Mouse (Mus musculus) ES-E14 (cell line): ENCODE measurements around the gene Gm13083. TPM values are rescaled to one million over a fixed set of nuclear protein-coding genes. Genes with fewer than 3 reads are reported as not detected.
"Not testable (repeated sequence)": the region's sequence is repeated elsewhere in the genome, so short reads cannot be mapped to it uniquely, and the experiment has no call there.

Experiments used
- DNase-seq: peaks from one replicate; pipeline ENCODE4 v3.0.0-alpha.2; 2013; ENCODE audit warnings: low read depth, low spot score
- H3K27ac ChIP-seq: 2 replicates; pipeline ENCODE4 v1.5.1; 2012; ENCODE audit warnings: low read depth, mild to moderate bottlenecking, low read length, moderate library complexity, mixed read lengths; ENCODE audit not compliant: poor library complexity, insufficient read depth, severe bottlenecking
- H3K36me3 ChIP-seq: 2 replicates; pipeline ENCODE4 v1.6.1; 2012; ENCODE audit warnings: mild to moderate bottlenecking, low read length, moderate library complexity, mixed read lengths; ENCODE audit not compliant: control insufficient read depth, poor library complexity, insufficient read depth, severe bottlenecking
- H3K4me1 ChIP-seq, 2 experiments: fragments of 150-350 bp in 1 of 2; sonication (generic) in 1 of 2; 2 replicates each; pipeline ENCODE4 v1.6.1; 2012; ENCODE audit warnings: low read length in 2 of 2, mild to moderate bottlenecking in 1 of 2, mixed read lengths in 1 of 2; ENCODE audit not compliant: control insufficient read depth in 2 of 2, insufficient read depth in 2 of 2, poor library complexity in 1 of 2
- H3K4me3 ChIP-seq, 2 experiments: fragments of 150-350 bp in 1 of 2; sonication (generic) in 1 of 2; 2 replicates each; pipeline ENCODE4 v1.5.1; 2012; ENCODE audit warnings: low read length in 2 of 2, low read depth in 1 of 2, mild to moderate bottlenecking in 1 of 2, mixed read lengths in 1 of 2; ENCODE audit not compliant: insufficient read depth in 1 of 2, poor library complexity in 1 of 2, severe bottlenecking in 1 of 2
- H3K9ac ChIP-seq: 2 replicates; pipeline ENCODE4 v1.6.1; 2012; ENCODE audit warnings: low read depth, mild to moderate bottlenecking, low read length, mixed read lengths; ENCODE audit not compliant: poor library complexity, insufficient read depth, severe bottlenecking
- H3K9me3 ChIP-seq: fragments of 150-350 bp; sonication (generic); 2 replicates; pipeline ENCODE4 v1.6.1; 2012; ENCODE audit warnings: low read depth, mild to moderate bottlenecking, low read length; ENCODE audit not compliant: control insufficient read depth, insufficient read depth
- in situ Hi-C, 2 experiments: fragments of 600-800 bp; cut with MboI; formaldehyde crosslinking; loops; one replicate each; pipeline ENCODE4 v1.15.1; 2025; ENCODE audit warnings: low sequenced_read_pairs in 2 of 2, inconsistent platforms in 1 of 2; ENCODE audit not compliant: unreplicated experiment in 2 of 2
- total RNA-seq: library from RNA; depleted of rRNA; stranded (reverse); fragments of 300-350 nt; gene quantifications from 2 replicates; pipeline ENCODE4 v1.2.3, GENCODE M21; 2012; rRNA removed

Gm13083 gene
- total RNA-seq = 0.42 and 0.67 TPM in 2 replicates

DNA sequence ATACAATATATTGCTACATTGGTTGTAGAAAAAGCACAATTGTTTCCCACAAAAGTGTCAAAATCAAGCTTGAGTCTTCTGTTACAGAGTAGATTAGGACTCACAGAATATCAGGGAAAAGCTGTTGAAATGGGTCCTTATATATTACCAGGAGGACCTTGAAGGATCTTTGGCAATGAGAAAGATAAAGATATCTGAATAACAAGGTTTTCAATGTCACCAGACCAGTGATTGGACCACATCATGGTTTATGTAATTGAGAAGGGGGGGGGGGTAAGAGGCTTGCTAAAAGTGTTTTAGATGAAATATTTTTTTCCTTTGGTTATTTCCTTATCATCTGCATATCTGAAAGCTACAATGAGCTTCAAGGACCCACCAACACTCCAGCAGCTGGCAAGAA lies at the start of gene Gm13083:
TSS of gene Gm13083 (plus strand) at position 301 of the 400 bp plus-strand sequence.
- H3K36me3 ChIP-seq, H3K9ac ChIP-seq, H3K4me1 ChIP-seq, H3K4me3 ChIP-seq, H3K27ac ChIP-seq, DNase-seq, H3K9me3 ChIP-seq: not testable (repeated sequence)
- in situ Hi-C loops = loop anchor here in 1 of 2 experiments (5.0 kb wide), 1 partner anchor 283 kb away; no protein-coding TSS in a partner anchor

DNA sequence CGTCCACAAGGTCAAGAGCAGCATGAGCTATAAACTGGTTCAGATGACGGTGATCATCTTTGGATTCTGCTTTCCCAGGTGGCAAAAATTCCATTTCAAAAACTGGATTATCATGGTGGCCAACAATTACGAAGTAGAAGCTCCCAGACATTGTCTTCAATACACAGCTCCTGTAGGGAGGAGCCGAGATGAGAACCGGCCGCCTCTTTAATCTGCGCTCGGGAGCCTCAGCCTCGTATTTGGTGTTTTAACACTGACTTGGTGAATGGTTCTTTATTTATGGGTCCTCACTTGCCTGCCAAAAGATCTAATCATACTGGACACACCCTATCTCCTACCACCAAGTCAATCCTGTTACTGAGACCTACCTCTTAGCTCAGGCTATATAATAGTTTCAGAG lies 2.9 kb upstream of the Gm13083 start:
- H3K4me1 ChIP-seq, DNase-seq, H3K9ac ChIP-seq, H3K27ac ChIP-seq, in situ Hi-C loops, H3K9me3 ChIP-seq, H3K36me3 ChIP-seq, H3K4me3 ChIP-seq: not testable (repeated sequence)

DNA sequence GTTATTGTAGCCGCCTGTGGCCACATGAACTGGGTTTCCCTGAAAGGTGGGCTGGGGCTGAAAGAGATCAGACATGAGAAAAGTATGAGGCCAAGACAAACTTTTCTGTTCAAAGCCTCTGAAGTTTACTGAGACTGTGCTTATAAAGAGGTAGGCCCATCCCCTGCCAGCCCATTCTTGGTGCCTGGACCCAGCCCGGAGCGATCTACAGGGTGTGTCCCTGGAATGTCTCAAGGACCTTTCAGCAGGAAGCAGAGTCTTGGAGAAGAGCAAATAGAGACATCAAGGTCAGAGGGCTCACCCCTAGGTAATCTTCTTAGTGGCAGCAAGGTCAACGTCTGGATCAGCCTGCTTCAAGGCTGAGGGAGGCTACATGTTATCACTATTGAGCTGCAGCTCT lies 3.3 kb downstream of the Gm13083 start:
- not testable (repeated sequence) for H3K4me3 ChIP-seq, H3K4me1 ChIP-seq, H3K27ac ChIP-seq, H3K9me3 ChIP-seq, H3K36me3 ChIP-seq, H3K9ac ChIP-seq
- in situ Hi-C loops = loop anchor here in 1 of 2 experiments (5.0 kb wide), 1 partner anchor 279 kb away; no protein-coding TSS in a partner anchor
- peak; percentile 21 for DNase-seq

- H3K9ac ChIP-seq, H3K36me3 ChIP-seq, H3K4me3 ChIP-seq, H3K9me3 ChIP-seq, H3K4me1 ChIP-seq, DNase-seq, in situ Hi-C loops, H3K27ac ChIP-seq: not testable (repeated sequence)
Observed at GRCm38 (mm10) chr4:143657146-143657545, 42.3 kb downstream of the Gm13083 start, which contains the start of gene Gm13088. TSS of gene Gm13088 (minus strand) at chr4:143657246.

Other genes with a start within 250 kb of the Gm13083 start
- 1.8 and 2.0 TPM in 2 replicates for gene Pramel1, start 220.6 kb upstream of the Gm13083 start, total RNA-seq
- gene Pramef8, start 202.6 kb upstream of the Gm13083 start, total RNA-seq = 33.3 and 36.8 TPM in 2 replicates
- gene Oog4, start 164.7 kb upstream of the Gm13083 start, total RNA-seq = not detected in 2 replicates
- 0.37 and 1.3 TPM in 2 replicates for gene Gm13043, start 103.7 kb upstream of the Gm13083 start, total RNA-seq
- 1.4 TPM in 1 of 2 replicates, not detected in the other for gene Gm13040, start 79.0 kb upstream of the Gm13083 start, total RNA-seq
- gene BC080695, start 63.3 kb upstream of the Gm13083 start, total RNA-seq = 1.5 and 1.6 TPM in 2 replicates
- not detected in 2 replicates for gene Gm13057, start 63.3 kb upstream of the Gm13083 start, total RNA-seq
- not detected in 2 replicates for gene Gm13088, start 42.2 kb downstream of the Gm13083 start, total RNA-seq
- not detected in 2 replicates for gene Gm13089, start 87.7 kb downstream of the Gm13083 start, total RNA-seq
- gene Gm13078, start 104.5 kb downstream of the Gm13083 start, total RNA-seq = 0.90 and 1.2 TPM in 2 replicates
- gene Gm13023, start 174.3 kb downstream of the Gm13083 start, total RNA-seq = not detected in 2 replicates
- not detected in 2 replicates for gene Gm13084, start 201.1 kb downstream of the Gm13083 start, total RNA-seq
- gene Gm13103, start 231.5 kb downstream of the Gm13083 start, total RNA-seq = not detected in 2 replicates